Mouse (Mus musculus) lung, postnatal 14 days (tissue): Measurements from ENCODE around the gene Neurod2.

ENCODE experiments used
- DNase-seq: peaks from one replicate; pipeline ENCODE4 v3.0.0; 2021

Neurod2 gene

DNA sequence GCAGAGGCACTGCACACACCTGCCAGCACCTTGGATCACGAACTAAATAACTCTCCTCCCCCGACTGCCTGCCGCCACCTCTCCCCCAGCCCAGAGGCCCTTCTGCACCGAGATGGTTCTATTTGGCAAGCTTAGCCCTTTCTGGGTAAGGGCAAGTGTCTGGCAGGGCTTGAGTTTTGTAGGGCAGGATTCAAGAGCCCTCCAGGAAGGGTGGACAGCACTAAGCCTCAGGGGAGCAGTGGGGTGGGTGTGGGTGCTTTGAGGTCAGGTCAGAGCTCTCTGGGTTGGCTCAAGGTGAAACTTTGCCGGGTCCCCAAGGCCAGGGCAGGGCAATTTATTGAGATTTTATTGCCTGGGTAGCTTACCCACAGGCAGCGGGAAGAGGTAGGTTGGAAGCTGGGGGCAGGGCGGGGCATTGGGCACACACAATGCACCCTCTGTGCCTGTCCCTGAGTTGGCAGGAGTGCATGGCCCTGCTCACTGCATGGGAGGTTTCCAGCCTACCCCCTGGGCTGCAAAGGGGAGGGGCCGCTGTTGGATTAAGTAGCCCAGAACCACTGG, 24.3 kb upstream of the Neurod2 start:
- DNase-seq: peak; percentile 42

GRCm38 (mm10) chr11:98352272-98352990, 23.0 kb upstream of the Neurod2 start:
- peak; percentile 25 for DNase-seq

- no peak for DNase-seq
Observed at GRCm38 (mm10) chr11:98349308-98349707, 19.9 kb upstream of the Neurod2 start.

- peak; percentile 60 for DNase-seq
Observed at GRCm38 (mm10) chr11:98348083-98348961, 18.9 kb upstream of the Neurod2 start, which contains the start of gene Ppp1r1b. TSS of gene Ppp1r1b (plus strand) at chr11:98348404.

DNA sequence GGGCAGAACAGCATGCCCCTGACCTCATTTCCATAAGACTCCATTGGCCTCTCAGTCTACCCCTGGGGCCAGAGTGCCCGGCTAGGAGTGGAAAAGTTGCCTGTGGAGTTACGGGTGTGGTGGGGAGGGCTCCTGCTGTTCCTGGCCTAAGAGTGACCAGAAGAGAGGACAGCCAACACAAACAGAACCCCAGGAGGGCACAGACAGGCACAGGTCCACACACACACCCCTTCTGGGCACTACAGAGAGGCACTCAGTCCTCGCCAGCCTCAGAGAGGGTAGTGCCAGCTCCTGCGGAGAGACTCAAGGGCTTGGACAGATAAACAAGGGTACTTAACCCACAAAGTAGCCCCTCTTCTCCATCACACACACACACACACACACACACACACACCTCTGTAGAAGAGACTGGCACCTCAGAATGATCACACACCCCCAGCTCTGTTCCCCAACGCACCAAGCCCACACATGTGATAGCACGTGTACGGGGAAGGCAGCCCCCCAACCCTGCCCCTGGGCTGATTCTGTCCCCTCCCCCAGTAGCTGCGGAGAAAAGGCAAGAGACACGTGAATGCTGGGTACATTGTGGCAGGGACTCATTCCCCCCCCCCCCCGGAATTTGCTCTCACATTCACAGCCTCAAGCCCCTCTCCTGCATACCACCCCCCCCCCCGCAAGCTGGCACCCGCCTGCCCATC, 18.1 kb upstream of the Neurod2 start:
- DNase-seq: peak; percentile 24

DNA sequence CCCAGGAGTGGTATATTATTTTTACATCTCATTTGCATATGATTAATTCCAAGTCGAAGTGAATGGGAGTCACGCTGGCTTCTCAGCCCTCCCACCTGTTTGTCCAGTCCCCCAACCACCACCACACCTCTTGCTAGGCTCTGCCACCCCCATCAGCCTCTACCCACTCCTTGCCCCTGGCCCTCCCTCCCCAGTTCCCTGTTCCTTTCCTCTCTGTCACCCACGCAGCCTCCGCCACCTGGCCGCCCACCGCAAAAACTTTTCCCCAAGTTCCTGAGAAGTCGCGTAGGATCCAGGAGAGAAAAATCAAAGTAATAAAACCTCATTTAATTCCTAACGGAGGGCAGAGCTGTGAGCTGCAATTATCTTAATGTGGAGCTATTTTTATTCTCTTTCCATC, 16.7 kb upstream of the Neurod2 start:
- DNase-seq: no peak

GRCm38 (mm10) chr11:98345253-98345652, 15.8 kb upstream of the Neurod2 start:
- DNase-seq: peak; percentile 86

DNA sequence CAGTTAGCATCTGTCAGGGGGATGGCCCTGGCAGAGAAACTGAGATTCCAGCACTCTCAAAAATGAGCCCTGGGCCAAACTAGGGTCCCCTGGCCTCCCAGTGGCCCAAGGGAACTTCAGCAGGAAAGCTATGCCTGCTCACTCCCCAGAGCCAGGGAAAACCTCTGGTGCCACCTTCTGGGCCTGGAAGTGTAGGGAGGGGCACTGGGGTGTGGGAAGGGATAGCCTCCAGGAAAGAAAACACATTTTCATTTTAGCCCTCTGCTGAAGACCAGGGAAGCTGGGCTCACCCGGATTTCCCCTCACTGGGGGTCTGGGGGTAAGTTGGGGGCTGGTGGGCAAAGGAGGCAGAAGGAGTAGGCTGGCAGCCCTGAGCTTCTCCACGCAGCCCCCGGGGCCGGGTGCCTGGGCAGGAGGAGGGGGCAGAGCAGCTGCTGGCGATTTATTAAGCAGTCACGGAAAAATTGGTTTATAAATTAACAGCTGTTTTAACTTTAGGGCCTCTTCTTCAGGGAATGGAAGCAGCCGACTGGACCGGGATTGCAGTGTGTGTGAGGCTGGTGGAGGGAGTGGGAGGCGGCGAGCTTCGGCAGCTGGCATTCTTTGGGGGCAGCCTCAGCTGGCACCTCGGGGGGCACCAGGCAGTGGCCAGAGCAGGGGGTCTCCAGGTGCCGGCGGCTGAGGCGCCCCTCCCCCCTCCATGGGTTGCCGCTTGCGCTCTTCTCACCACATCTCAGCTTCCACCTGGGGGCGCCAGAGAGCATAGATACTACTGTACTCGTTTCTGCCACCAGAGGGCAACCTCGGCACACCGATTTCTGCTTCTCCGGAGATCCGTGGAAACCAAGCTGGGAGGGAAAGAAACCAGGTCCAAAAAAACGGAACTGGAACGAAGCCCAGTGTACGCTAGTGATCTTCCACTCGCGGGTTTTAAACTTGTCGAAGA, 12.8 kb upstream of the Neurod2 start:
- DNase-seq: peak; percentile 96

DNA sequence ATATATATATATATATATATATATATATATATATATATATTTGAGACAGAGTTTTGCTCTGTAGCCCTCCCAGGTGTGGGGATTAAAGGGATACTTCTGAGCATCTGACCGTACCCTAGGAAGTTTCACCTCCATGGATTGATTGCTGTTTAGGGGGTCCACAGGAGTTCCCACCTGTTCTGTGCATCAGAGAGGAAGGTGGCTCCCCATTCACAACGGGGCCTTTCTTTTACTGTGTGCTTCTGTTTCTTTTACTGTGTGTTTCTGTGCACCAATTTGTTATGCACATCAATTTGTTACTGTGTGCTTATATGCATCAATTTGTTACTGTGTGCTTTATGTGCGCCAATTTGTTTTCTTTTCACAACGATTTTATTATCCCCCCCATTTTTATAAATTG, 11.7 kb upstream of the Neurod2 start:
- no peak for DNase-seq

DNA sequence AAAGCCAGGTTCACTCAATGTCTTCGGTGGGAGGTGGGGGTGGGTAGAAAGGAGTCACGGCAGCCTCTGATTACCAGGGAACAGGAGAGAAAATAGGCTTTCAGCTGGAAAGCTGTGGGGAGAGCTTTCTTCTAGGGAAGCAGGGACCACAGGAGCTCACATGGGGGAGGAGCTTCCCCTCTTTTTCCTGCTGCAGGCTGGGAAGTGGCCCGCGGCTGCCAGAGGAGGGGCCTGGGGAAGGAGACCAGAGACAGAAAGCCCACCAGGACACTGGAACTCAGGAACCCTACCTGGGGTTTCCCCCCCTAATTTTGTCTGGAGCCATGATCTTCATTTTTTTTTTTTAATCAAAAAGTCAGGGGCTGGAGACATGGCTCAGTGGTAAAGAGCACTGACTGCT, 11.1 kb upstream of the Neurod2 start:
- no peak for DNase-seq

DNA sequence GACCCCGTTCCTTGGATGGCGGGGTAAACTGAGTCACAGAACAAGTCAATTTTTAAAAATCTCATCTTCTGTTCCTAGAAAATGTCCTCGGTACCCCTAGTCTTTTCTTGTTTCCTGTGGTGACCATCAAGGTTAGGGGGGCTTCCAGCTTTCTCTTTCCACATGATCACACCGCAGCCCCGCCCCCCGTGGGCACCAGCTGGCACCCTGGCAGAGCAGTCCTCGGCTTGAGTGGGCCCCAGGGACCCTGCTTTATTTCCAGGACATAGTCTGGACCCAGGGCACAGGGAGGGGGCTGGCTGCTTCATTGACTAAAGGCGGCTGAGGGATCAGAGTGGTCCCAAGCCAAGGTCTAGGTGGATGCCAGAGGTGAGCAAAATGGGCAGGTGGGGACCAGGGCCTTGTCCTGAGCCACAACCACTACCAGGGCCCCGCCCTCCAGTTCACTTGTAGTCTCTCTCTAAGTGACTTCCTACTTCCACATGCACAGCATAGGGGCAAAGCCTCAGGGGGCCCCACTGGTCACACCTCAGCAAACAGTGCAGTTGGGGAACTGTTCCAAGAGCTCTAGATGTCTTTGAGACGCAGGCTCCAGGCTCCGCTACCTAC, 10.3 kb upstream of the Neurod2 start:
- no peak for DNase-seq

DNA sequence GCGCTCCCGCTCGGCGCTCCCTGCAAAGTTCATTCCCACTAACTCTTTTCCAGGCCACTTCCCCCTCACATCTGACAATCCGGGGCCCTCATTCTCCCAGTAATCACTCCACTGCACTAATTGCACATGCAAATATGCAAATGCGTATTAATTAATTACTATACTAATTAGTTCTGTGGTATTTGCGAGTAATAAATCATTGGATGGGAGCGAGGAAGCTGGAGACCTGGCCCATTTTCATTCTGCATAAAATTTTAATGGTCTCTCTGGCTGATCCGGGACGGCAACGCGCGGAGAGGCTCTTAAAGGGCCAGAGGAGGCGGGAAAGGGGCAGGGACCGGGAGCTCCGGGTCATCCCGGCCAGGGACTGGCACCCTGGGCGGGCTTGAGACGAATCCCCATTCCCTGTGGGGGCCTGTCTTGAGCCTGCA, 9.6 kb upstream of the Neurod2 start:
- no peak for DNase-seq

DNA sequence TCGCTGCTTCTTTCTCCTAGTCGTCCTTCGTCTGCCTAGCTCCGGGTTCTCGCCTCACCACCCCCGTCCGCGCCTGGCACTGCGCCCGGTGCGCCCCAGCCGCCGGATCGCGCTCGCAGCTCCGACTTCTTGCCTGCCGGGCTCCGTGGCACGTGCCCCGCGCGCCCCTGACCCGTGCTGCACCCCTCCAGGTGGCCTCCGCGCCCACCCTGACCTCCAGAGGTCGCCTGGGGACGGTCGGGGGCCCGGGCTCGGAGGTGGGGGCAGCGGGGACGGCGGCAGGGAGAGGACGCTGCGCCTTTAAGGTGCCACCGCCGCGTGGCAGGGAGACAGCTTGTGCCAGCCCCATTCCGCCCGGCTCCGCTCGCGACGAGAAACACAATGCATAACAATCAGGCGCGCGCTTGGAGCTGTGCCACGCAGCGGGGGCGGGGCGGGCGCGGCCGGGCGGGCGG, 9.1 kb upstream of the Neurod2 start:
- DNase-seq: peak; percentile 62

GRCm38 (mm10) chr11:98336245-98337107, 7.0 kb upstream of the Neurod2 start:
- no peak for DNase-seq

DNA sequence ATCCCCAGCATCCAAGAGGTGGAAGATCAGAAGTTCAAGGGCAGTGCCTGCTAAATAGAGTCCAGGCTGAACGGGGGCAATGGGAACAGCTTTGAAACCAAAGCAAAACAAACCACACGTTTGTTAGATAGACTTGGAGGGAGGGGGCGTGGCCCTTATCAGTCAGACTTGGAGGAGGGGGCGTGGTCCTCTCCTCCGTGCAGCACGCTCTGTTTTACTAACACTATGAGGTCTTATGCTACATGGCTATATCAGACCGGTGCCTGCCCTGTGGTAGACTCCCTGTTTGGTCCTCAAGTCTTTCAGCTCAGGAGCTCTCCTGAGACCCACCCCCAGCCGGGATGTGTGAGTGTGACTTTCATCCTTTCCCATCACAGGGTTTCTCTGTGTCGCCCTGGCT, 5.8 kb upstream of the Neurod2 start:
- DNase-seq: no peak

DNA sequence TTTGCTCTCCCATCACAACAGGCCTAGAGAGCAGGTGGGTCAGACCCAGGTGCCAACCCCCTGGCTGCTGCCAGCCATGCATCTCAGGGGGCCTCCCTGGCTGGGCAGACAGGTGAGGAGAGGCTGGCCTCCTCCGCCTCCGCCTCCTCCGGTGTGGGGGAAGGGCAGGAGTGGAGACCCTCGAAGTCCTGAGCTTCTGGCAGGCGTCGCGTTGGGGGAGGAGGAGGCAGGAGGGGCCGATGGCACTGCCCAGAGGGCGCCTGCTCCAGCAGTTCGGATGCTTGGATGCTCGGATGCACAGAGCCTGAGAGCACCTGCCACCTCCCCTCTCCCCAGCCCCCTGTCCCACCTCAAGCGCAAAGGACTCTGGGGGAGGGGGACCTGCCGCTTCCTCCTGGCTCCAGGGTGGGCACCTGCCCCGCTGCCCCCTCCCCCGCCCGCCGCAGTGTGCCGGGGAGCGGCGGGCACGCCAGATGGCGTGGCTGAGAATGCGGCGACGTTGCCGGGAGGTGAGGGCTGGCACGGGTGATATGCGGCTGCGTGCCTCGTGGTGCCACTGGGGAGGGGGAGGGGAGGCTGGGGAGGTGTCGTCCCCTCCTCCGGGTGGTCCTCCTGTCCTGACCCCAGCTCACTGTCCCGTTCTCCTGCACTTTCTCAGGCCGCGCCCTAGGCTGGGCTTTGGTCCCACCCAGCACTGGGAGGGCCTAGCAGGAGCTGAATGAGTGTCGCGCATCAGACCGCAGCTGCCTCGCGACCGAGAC, 4.7 kb upstream of the Neurod2 start:
- no peak for DNase-seq

DNA sequence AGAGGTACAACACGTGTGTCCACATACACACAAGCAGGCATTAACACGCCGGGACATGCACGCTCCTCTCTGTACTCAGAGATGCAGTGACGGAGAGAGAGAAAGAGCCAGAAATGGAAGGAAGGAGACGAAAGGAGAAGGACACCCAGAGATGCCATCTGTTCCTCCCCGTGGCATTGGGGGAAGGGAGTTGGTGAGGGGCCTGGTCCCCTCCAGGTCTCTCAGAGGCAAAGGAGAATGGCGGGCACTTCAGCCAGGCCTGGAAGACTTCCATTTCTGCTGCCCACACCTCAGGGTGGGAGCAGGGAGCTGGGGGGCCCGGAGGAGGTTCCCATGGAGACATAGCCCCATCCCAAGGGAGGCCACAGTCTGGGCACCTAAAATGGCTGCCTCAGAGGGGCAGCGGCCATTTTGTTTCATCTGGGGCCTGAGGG, 3.8 kb upstream of the Neurod2 start:
- no peak for DNase-seq

DNA sequence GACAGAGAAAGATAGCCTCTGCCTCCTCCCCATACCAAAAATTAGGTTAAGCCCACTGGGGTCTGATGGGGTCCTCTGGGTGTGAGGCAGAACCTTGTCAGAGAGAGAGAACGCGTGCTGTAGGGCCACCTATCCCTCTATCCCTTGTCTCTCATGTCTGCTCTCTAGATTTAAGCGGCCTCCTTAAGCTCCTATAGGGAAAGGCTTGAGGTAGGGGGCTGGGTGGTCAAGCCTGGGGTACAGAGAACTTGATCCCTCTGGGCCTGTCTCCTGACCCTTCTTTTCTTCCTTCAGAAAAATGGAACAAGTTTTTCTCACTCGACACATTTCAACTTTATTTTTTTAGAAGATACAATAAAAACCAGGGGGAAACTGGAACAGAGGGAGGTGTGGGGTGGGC, 3.4 kb upstream of the Neurod2 start:
- no peak for DNase-seq

DNA sequence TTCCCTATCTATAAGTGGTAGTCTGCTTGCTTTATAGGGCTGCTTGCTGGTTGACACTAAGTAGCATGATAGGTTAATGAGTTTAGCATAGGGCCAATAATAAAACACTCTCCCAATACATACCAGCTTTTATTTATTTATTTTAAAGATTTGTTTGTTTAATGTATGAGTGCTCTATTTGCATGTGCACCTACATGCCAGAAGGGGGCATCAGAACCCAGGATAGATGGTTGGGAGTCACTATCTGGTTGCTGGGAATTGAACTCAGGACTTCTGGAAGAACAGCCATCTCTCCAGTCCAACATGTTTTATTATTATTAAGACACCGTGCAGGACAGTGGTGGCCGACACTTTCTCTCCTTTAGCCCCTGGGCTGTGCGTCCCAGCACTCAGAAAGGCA, 2.7 kb upstream of the Neurod2 start:
- DNase-seq: no peak

DNA sequence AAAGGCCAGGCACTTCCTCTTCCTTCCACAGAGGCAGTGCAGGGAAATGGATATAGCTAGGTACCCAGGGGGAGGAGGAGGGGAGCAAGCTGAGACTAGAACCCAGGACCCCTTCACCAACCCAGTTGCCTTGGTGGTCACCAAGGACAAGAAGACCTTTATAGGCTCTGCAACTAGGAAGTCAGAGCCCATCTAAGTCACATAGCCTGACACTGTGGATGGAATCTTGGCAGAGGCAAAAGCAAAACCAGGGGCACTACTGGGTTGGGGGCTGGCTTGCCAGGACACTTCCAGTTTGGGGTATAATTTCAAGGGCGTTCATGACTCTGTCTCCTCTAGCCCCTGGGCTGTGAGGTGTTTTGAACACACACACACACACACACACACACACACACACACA, 2.0 kb upstream of the Neurod2 start:
- DNase-seq: no peak
